Mouse (Mus musculus): ENCODE data around the gene Trnt1.
A peak's percentile ranks its signal among the peaks of the same experiment; 100 is the strongest.

The Trnt1 gene

DNA sequence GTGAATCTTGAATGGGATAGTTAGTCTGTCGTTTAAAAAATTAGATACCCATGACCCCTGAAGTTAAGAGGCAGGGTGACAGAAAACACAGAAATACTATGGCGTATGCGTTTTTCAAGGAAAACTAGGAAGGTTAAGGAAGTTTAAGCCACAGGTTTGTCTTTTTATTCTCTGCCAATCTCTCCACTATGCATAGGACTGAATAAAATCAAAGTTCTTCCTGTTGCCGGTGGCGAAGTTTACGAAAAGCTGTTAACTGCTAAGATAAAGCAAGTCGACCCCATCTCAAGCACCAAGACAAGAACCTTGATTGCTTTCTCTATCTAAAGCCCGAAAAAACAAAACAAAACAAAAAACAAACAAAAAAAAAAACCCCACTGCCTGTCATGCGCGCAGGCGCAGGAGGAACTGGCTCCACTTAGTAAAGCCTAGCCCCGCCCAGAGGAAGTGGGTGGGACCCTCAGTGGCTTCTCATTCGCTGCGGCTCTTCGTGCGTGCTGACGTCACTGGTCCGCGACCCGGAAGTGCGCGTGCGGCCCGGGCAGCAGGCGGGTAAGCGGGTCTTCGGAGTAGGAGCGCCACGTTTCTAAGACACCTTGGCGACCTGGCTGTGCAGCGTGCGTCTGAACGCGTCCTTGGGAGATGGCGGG lies at the start of gene Trnt1:
Gene Trnt1, plus strand, starts transcription at position 481 of the 650 bp plus-strand sequence.
- DNase-seq (ENCODE audit: low spot score) = peak; percentile 96

DNA sequence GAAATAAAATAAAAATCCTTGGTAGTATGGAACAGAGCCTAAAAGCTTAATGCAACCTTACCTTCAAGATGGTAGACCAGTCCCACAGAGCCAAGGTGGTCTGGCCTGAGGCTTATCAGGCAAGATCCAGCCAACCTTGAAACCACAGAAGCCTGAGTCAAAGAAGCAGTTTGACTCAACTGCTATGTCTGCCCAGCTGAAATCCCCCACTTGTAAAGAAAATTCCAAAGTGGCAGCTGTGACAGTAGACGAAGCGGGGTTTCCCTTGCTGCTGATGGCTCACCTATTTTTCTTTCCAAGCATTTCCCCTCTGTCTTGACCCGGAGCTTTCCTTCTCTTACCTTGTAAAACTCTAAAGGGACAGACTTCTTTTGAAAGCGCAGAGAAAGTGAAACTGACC lies 43.3 kb upstream of the Trnt1 start:
- DNase-seq (ENCODE audit: low spot score) = no peak

DNA sequence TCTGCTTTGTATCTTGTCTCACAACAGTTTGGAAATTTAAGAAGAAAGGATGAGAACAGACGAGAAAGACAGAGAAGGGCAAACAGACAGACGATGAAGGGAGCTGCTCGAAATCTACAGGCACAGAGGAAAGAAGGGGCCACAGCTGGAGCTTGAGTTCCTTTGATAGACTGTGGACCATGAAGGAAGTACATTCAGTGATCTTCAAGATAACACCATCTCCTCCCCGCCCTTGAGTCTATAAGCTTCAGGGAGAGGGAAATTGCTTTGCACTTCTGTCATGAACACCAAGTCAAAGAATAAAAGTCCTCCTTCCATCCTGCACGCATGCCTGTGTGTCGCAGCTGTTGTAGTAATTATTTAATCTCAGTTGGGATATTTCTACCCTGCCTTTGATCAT lies 42.8 kb upstream of the Trnt1 start:
- DNase-seq (ENCODE audit: low spot score) = no peak

DNA sequence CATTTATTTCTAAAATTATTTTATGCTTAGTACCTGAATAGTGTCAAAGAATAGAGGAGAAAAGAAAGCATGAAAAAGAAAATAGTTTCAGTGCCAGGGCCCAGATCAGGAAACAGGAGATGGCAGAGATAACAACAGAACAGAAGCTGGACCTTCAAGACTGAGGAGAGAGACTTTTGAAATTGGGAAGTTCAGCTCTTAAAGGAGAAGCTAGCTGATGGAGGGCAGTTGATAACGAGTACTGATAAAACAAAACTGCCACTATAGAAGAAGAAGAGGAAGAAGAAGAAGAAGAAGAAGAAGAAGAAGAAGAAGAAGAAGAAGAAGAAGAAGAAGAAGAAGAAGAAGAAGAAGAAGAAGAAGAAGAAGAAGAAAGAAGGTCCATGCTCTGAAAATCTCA lies 41.2 kb upstream of the Trnt1 start:
- DNase-seq (ENCODE audit: low spot score) = no peak

DNA sequence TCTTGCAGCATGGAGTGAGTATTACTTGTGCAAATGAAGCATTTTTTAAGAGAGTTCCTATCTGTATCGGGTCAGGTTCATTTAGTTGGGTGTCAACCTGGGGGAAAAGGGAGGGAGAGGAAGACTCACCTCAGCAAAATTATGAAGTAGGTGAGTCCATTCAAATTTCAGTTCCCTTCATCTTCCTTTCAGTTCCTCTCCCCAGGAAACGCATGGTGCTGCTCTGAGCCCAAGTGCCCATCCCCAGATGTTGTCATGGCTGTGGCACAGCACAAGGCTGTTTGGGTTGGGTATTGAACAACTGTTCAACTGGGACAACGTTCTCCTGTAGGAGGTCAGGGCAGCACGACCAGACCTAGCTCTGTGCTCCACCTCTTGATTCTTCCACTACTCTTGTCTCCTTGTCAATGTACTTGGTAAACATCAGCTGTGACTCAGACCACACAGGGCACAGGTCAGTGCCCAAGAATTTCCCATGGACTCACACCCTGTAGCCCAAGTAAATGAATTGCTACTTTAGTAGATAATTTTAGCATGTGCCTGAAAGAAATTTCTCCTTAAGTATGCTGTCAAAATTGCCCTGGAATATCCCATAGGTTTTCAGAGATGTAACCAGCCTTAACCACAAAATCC lies 39.1 kb upstream of the Trnt1 start:
- DNase-seq (ENCODE audit: low spot score) = no peak

DNA sequence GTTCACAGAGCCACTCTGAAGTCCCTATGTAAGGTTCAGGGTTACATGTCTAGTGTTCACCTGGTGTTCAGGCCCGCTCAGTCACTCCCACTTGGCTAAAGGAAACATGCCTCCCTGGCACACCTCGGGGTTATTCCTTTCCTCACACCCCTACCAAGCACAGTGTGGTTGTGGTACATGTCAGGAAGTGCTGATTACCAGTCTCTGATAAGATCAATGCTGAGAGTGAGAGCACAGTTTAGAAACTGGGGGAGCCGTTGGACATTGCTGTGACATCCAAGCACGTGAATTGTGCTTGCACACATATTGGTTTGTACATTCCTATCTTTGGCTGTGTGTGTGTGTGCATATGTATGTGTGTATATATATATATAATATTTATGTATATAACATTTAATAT lies 36.4 kb upstream of the Trnt1 start:
- no peak for DNase-seq (ENCODE audit: low spot score)

DNA sequence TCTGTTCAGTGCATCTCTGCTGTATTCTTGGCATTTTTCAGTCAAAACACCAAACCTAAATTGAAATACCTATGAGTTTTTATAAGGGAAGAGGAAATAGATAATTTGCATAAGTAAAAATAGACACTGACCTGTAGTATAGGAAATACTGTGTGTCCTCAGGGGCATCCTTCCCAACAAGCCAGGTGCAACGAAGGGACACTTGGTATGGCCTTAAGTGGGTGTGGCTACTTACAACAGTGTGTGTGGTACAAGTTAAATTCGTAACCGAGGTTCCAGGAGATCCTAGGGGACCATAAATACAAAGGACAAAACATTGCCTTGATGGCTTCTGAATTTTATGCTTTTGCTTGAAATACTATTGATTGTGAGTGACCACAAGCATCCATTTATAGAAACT lies 30.7 kb upstream of the Trnt1 start:
- DNase-seq (ENCODE audit: low spot score) = no peak

DNA sequence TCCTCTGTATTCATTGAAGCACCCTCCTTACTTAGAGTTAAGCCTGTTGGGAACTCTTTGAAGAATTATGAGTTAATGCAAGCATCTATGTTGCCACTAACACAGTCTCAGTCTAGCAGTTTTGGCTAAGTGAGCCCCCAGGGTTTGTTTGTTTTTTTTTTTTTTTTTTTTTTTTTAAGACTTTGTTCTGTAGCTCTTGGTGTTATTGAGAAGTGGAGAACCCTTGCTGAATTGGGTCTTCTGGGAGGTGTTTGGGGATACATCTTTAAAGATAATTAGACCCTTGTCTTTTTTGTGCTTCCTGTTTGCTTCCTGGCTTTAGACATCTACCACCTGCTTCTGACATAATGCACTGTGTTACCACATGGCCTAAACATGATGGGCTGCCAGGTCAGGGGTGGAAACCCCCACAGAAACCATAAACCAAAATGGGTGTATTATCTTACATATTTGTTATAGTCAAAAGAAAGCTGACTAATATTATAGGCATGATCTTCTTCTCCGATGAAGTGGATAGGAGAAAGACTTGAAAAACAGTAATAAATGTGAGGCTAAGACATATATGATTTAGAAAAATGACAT lies 28.6 kb upstream of the Trnt1 start:
- DNase-seq (ENCODE audit: low spot score) = no peak

DNA sequence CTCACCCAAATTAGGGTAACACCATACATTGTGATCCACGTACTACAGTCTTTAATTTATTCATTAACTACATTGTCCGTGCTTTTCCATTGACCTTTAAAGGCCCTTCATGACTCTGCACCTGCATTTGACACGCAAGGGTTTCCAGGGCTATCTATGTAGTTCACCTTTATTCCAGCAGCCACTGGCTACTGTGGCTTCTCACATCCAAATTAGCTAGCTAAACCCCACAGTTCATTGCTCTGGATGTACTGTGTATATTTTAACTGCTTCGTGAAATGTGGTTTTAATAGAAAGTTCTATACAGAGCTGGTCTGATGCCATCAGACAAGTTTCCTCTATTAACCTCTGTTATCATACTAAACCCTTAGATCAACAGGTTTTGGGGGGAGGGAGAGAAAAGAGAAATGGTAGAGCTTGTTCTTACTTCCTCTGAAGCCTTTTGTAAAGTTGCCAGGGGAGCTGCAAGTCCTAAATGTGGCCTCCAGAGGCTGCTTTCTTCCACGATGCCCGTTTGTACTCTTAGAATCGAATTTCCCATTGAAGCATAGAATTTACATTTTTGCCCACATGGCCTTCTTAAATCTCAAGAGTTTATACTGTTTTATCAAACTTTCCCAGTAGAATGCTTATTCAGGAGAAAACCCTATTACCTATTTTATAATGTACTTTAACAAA lies 25.2 kb upstream of the Trnt1 start:
- DNase-seq (ENCODE audit: low spot score) = no peak

DNA sequence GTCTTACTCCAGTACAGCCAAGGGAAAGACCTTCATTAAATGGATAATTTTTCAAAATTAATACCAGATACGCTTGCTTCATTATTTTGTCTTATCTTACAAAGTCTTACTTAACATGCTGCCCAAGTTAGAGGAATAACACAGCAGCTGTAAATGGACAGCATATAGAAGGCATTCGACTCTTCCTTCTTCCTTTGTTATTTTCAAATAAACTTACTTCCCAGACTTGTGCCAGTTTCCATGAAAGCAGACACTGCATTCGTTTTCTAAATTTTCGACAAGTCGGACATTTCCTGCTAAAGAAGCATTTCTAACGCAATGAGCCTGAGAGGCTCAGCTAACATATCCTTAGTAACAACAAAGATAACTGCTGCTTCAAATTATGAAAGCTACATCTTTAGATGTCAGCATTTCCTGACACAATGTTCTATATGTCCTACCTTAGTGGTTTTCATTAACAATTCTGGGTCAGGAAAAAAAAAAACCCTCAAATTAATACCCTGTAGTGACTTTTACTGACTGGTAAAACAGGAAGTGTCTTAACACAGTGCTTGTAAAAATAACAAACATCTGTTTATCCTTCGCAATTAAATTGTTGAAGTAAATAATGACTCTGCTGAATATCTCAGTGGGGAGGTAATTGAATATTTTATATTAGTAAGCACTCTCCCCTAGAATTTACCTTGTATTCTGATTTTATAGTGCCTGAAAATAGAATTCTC lies 23.1 kb upstream of the Trnt1 start:
- DNase-seq (ENCODE audit: low spot score) = no peak

DNA sequence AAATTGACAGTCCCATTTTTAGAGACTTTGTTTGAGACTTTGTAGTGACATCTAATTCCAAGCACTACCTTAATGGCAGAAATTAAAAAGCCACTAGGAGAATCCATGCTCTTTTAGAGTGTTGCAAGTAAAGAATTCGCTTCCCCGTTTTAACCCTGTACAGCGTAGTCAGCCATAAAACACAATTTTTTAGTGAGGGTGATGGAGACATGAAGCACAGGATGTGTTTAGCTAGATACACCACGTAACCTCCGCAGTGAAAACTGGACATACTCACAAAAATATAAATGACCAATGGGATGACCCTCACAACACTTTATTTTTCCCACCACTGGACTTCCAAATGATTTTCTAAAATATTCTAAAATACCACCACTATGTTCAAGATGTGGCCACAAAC lies 21.7 kb upstream of the Trnt1 start:
- no peak for DNase-seq (ENCODE audit: low spot score)

DNA sequence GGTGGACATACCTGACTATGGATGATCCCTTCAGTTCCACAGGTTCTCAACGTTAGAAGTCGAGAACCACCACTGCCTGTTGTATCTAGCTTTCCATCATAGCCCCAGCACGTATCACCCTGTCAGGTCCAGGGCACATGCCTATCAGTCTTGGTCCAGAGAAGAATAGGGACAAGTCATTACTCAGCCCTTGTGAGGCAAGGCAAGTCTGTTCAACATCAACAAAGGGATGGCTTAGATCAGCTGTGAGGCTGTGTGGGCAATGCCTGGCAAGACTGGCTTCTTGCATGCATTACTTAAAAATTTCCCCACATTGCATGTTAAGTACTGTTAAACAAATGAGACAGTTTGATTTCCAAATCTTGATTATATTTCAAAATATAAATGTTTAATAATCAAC lies 21.1 kb upstream of the Trnt1 start:
- no peak for DNase-seq (ENCODE audit: low spot score)

DNA sequence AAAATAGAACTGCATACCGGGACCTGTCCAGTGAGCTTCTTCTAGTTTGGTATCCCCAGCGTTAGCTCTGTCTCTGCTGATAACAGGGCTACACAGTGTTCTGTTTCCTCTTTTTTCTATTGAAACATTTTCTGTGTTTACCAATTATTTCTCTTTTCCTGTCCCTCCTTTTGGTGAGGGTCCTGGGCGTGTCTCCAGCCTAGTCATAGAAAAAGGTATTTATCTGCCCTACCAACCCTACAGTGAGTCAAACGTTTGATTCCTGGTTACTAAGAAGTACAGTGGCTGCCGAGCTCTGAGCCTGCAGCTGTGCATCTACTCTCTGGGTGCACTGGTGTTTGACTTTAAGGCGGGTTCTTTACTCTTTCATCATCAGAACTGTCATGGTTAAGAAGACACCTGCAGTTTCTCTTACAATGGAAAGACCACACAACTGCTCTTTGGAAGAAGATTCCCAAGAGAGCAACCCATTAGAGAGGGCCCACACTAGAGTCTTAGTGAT lies 20.0 kb upstream of the Trnt1 start, which contains the start of gene Il5ra:
Gene Il5ra, minus strand, starts transcription at position 151 of the 502 bp plus-strand sequence.
- no peak for DNase-seq (ENCODE audit: low spot score)

DNA sequence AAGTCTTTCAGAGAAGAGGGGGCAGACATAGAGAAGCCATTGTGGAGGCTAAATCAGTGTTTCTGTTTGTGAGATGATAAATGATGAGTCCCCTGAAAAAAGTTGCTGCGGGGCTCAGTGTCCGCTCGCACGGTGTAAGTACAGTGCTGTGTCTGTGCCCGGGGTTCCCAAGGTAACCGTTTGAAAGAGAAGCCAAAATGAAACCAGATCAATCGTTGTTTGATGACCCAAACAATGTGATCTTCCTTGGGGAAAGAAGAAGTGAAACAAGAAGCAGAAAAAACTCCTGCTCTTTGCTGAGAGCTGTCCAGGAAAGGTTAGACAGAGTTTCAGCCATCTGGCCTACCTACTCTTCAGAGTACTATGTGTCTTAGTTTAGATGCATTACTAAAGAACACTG lies 18.6 kb upstream of the Trnt1 start:
- no peak for DNase-seq (ENCODE audit: low spot score)

DNA sequence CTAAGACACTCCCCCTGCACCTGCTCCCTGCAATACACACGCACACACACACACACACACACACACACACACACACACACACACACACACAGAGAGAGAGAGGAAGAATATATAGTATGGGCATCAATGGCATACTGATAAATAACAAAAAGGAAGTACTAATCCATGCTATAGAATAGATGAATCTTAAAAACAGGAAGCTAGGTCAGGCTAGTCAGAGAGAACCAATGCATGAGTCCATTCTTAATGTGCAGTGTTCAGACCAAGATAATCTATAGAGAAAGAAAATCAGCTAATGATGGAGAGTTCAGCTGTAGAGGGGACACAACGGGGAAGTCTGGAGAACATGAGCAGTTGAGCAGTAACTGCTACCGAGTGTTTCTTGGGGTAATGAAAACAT lies 10.6 kb upstream of the Trnt1 start:
- no peak for DNase-seq (ENCODE audit: low spot score)

DNA sequence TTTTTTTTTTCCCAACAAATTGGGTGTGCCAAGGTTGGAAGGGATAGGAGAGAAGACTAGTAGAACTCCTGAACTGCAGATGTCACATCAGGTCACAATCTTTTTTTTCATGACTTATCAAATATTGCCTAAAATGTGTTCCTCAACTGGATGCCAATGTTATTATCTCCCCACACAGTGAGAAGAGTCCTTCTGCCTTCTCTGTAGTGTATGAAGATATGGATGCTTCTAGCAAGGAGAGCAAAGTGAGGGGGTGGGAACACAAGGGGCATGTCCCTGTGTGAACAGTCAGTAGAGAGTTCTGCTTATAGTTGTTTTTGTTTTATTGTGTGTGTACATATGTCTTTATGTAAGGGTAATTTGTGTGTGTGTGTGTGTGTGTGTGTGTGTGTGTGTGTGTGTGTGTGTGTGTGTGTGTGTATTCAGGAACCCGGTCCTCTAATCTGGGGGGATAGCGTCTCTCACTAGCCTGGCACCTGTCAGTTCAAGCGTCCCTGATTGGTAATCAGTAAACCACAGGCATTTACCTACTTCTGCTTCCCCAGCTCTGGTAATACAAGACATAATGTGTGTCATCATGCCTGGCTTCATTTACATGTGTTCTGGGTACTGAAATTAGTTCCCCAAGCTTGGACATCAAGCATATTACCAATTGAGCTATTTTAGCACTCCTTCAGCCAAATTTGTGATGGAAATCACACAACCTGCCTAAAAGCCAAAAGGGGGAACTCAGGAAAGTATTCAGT lies 8.3 kb upstream of the Trnt1 start:
- DNase-seq (ENCODE audit: low spot score) = no peak

DNA sequence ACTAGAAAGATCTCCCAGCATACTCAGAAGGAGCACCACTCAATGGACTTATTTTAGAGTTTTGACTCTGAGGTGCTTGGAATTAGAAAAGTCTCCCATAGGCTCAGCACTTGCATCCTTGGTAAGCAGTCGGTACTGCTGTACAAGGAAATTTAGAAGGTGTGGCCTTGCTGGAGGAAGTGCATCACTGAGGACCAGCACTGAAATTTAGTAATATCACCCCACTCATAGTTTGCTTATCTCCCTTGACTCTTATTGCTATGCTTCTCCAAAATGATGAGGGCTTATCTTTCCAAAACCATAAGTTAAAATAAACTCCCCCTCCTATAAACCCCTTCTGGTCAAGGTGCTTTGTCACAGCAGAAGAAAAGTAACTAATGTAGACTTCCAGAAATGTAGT lies 7.4 kb upstream of the Trnt1 start:
- no peak for DNase-seq (ENCODE audit: low spot score)

DNA sequence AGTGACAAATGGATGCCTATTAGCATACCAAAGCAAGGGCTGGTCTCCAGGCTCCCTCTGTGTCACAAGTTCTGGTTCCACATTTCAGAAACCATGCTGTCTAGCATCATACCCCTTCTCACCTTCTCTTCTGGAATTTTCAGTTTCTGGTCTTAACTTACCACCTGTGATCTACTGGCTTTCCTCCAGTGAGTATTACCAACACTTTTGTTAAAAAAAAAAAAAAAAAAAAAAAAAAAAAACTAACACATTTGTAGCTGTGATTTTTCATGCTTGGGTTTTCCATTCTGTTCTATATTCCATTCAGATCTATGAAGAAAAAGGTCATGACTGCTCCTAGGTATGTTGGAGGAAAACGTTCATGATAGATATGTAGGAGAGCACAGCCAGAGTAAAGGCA lies 3.0 kb upstream of the Trnt1 start:
- DNase-seq (ENCODE audit: low spot score) = no peak

DNA sequence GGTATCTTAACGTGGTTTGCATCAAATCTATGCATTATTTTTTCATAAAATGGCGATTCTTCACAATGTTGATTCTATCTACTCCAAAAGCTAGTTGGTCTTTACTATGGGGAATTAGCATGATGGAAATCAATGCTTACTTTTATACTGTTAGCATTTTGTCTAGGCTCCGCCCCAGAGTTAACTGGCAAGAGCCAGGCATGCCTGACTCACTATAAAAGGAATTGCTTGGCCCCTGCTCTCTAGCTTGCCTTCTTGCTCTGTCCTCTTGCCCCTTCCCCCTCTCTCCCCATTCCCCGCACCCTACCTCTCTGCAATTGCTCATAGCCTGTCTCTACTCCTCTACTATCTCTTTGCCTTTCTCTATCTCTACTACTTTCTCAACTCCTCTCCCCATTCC lies 2.1 kb upstream of the Trnt1 start:
- DNase-seq (ENCODE audit: low spot score) = no peak

DNA sequence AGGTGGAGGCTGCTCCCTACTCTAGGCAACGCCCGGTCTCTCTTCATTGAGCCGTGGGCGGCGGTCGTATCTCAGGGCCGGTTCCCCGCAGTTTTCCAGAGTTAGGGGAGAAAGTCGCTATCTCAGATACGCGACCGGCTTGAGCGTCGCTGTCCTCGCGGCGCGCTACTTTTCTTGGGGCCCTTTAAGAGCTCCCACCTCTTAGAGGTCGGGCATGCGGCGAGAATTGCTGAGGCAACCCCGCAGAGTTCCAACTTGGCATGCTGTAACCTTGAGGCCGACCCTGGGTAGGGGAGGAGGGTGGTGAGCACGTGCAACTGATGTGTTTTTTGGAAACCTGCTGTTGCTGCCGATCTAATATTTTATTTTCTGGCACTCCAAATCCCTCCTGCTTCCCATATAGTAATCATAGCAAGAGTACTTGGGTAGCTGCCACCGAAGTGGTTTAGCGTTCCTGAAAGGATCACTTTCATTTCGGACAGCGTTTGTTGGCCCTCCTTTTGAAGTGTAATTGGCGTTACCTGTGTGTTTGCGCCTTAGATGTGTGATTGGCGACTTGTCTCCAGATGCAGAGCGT lies 458 bp downstream of the Trnt1 start:
- no peak for DNase-seq (ENCODE audit: low spot score)

DNA sequence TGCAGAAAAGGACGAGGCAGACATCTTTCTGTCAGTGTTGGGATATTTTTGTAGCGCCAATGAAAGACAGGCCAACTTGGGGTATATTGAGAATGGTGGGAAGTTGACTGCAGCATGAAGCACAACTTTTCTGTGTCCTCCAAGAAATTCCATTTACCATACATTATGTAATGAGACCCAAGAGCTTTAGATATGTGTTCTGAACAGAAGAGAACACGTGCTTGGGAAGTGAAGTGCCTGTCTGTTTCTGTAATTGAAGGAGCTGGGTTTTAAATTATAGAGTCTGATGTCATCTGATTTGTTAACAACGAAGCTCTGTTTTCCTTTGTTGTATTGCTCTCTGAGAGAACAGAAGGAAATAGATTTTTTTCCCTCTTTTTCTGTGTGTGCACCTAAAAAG lies 1.1 kb downstream of the Trnt1 start:
- peak; percentile 31 for DNase-seq (ENCODE audit: low spot score)
